Mouse (Mus musculus): Measurements from ENCODE around the gene Tbc1d12.

GRCm38 (mm10) chr19:38931566-38931890 lies 95.1 kb downstream of the Tbc1d12 start:
- TF ChIP-seq ZNF384 (IDR thresholded peaks at IDR 0.05; ENCODE audit: low read depth, low read length) (no peak), HCFC1 (IDR thresholded peaks at IDR 0.05; ENCODE audit: borderline replicate concordance, insufficient read depth, low read length) (no peak), ZC3H11A (IDR thresholded peaks at IDR 0.05; ENCODE audit: borderline replicate concordance, low read depth, low read length) (no peak), CHD2 (IDR thresholded peaks at IDR 0.05; ENCODE audit: low read depth, low read length) (no peak)

Measured in ES-E14 (cell line).